Mouse (Mus musculus) myocyte (in vitro differentiated cells): Measurements from ENCODE around the gene Srsf4. TPM values are rescaled to one million over a fixed set of nuclear protein-coding genes. Genes with fewer than 3 reads are reported as not detected.

Experiments used
- H3K27me3 ChIP-seq: one replicate; pipeline ENCODE4 v1.6.1; 2011; ENCODE audit not compliant: control insufficient read depth, insufficient read depth, insufficient read length
- H3K36me3 ChIP-seq: one replicate; pipeline ENCODE4 v1.6.1; 2011; ENCODE audit not compliant: control insufficient read depth, insufficient read depth
- H3K4me2 ChIP-seq: one replicate; pipeline ENCODE4 v1.6.1; 2011; ENCODE audit warnings: low read depth, control low read depth
- H3K4me3 ChIP-seq: one replicate; pipeline ENCODE4 v1.5.1; 2011; ENCODE audit warnings: mild to moderate bottlenecking, control low read depth, moderate library complexity
- H3K79me2 ChIP-seq: one replicate; pipeline ENCODE4 v1.6.1; 2011; ENCODE audit not compliant: control insufficient read depth, insufficient read depth
- H3ac ChIP-seq: one replicate; pipeline ENCODE4 v1.6.1; 2011; ENCODE audit not compliant: control insufficient read depth, insufficient read length
- CEBPB ChIP-seq: IDR thresholded peaks from 2 replicates; pipeline ENCODE4 v1.6.1; 2011; ENCODE audit warnings: mild to moderate bottlenecking, moderate library complexity; ENCODE audit not compliant: poor library complexity, insufficient read depth, severe bottlenecking
- E2F4 ChIP-seq: IDR thresholded peaks from one replicate; pipeline ENCODE4 v1.6.1; 2011; ENCODE audit warnings: mild to moderate bottlenecking, control low read depth, moderate library complexity; ENCODE audit not compliant: insufficient read depth
- MAX ChIP-seq: IDR thresholded peaks from one replicate; pipeline ENCODE4 v1.6.1; 2011; ENCODE audit warnings: low read depth, mild to moderate bottlenecking, control low read depth
- MYOD1 ChIP-seq, 3 experiments: IDR thresholded peaks; one replicate each; pipeline ENCODE4 v1.6.1; 2011; ENCODE audit warnings: control low read depth in 2 of 3, low read depth in 2 of 3, mild to moderate bottlenecking in 2 of 3, moderate library complexity in 1 of 3; ENCODE audit not compliant: insufficient read length in 2 of 3, control insufficient read depth in 1 of 3
- MYOG ChIP-seq, 3 experiments: IDR thresholded peaks; one replicate each; pipeline ENCODE4 v1.6.1; 2011; ENCODE audit warnings: control low read depth in 2 of 3, low read depth in 2 of 3, mild to moderate bottlenecking in 2 of 3; ENCODE audit not compliant: insufficient read length in 2 of 3, control insufficient read depth in 1 of 3, insufficient read depth in 1 of 3
- POLR2A ChIP-seq: IDR thresholded peaks from one replicate; pipeline ENCODE4 v1.6.1; 2011; ENCODE audit warnings: low read depth, mild to moderate bottlenecking, control low read depth, moderate library complexity; ENCODE audit not compliant: insufficient read length
- POLR2AphosphoS2 ChIP-seq: IDR thresholded peaks from one replicate; pipeline ENCODE4 v1.6.1; 2011; ENCODE audit warnings: low read depth, control low read depth; ENCODE audit not compliant: insufficient read length
- REST ChIP-seq: IDR thresholded peaks from one replicate; pipeline ENCODE4 v1.6.1; 2011; ENCODE audit warnings: mild to moderate bottlenecking, control low read depth, moderate library complexity; ENCODE audit not compliant: insufficient read depth, insufficient read length
- SRF ChIP-seq: IDR thresholded peaks from one replicate; pipeline ENCODE4 v1.6.1; 2011; ENCODE audit warnings: low read depth; ENCODE audit not compliant: control insufficient read depth, insufficient read length
- TCF12 ChIP-seq: IDR thresholded peaks from one replicate; pipeline ENCODE4 v1.6.1; 2011; ENCODE audit warnings: mild to moderate bottlenecking, control low read depth; ENCODE audit not compliant: poor library complexity, insufficient read depth, severe bottlenecking
- TCF3 ChIP-seq: IDR thresholded peaks from one replicate; pipeline ENCODE4 v1.6.1; 2011; ENCODE audit warnings: low read depth, control low read depth; ENCODE audit not compliant: insufficient read length
- USF1 ChIP-seq: IDR thresholded peaks from one replicate; pipeline ENCODE4 v1.6.1; 2011; ENCODE audit warnings: low read depth, mild to moderate bottlenecking, control low read depth, moderate library complexity
- polyA plus RNA-seq: library from polyadenylated mRNA; unstranded; fragments of >200 nt; fragmentation: generic; extraction: Trizol; gene quantifications from one replicate; pipeline ENCODE4 v1.2.1, GENCODE M21; 2012; ENCODE audit warnings: missing spikeins

Gene Srsf4
- polyA plus RNA-seq, 1 experiment = 33.5 TPM

GRCm38 (mm10) chr4:131917010-131917555, 43.7 kb downstream of the Srsf4 start:
- Histone ChIP-seq H3K79me2 (no peaks in the 10 kb centered on the region), H3K4me2 (no peak overlapping the region), H3K27me3 (peaks cover 6% of the 10 kb centered on the region), H3K4me3 (no peak overlapping the region), H3ac (no peak overlapping the region), H3K36me3 (no peaks in the 10 kb centered on the region)
- TF ChIP-seq POLR2AphosphoS2 = no peak

GRCm38 (mm10) chr4:131918026-131918533, 44.7 kb downstream of the Srsf4 start:
- Histone ChIP-seq H3K4me2 (no peak overlapping the region), H3K36me3 (no peaks in the 10 kb centered on the region), H3K4me3 (no peak overlapping the region), H3ac (no peak overlapping the region), H3K79me2 (no peaks in the 10 kb centered on the region), H3K27me3 (peaks cover 6% of the 10 kb centered on the region)
- TF ChIP-seq MAX (no peak), MYOD1 (IDR thresholded peaks at IDR 0.05; ENCODE audit: control insufficient read depth in 1 of 3, insufficient read length in 2 of 3, low read depth in 2 of 3) (no peak), CEBPB (no peak), TCF12 (no peak), POLR2AphosphoS2 (no peak), SRF (no peak), USF1 (no peak), MYOG (IDR thresholded peaks at IDR 0.05; ENCODE audit: control insufficient read depth in 1 of 3, insufficient read depth in 1 of 3, insufficient read length in 2 of 3, low read depth in 2 of 3) (no peak), POLR2A (no peak), REST (no peak), E2F4 (no peak), TCF3 (no peak)

DNA sequence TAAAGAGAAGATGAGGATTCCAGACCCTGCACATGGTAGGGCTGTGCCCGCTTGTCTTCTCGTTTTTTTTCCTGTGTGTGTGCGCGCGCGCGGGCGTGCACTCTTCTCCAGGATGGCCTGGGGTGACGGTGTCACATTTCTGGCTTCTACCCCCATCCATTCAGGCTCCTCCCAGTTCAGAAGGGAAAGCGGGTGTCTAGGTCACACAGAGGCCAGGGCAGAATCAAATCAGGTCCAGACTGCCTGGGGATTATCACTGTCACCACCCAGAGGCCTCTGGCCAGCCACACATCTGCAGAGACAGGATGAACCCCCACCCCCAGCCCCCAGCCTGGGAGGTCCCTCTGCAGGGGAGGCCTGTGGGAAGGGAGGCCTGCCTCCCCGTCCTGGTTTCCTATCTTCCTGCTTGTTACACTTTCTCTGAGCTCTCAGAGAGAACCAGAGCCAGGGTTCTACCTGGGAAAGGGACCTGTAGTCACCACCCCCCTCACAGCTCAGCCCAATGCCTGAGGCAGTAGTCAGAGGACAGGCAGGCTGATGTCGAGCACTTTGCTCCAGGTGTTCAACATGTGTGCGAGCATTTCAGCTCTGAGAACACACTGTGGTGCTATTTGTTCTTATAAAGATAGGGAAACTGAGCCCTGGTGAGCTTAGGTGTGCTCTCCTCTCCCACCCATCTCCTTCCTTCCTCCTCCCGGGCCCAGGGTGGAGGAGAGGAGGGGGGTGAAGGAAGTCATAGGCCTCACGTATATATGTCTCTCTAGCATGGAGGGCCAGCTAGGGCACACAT, 45.5 kb downstream of the Srsf4 start:
- H3K79me2 ChIP-seq = no peaks in the 10 kb centered on the region
- H3K36me3 ChIP-seq = no peaks in the 10 kb centered on the region
- peaks cover 6% of the 10 kb centered on the region for H3K27me3 ChIP-seq
- H3ac ChIP-seq = no peak overlapping the region
- TF ChIP-seq MYOD1 (IDR thresholded peaks at IDR 0.05; ENCODE audit: control insufficient read depth in 1 of 3, insufficient read length in 2 of 3, low read depth in 2 of 3) (no peak), E2F4 (no peak), POLR2A (no peak)
- no peak overlapping the region for H3K4me3 ChIP-seq
- no peak overlapping the region for H3K4me2 ChIP-seq

GRCm38 (mm10) chr4:131919506-131920140, 46.2 kb downstream of the Srsf4 start:
- no peak for TF ChIP-seq USF1
- no peak overlapping the region for H3K4me2 ChIP-seq
- H3K27me3 ChIP-seq = peaks cover 6% of the 10 kb centered on the region
- no peak overlapping the region for H3K4me3 ChIP-seq
- H3K79me2 ChIP-seq = no peaks in the 10 kb centered on the region
- H3K36me3 ChIP-seq = no peaks in the 10 kb centered on the region
- H3ac ChIP-seq = no peak overlapping the region

DNA sequence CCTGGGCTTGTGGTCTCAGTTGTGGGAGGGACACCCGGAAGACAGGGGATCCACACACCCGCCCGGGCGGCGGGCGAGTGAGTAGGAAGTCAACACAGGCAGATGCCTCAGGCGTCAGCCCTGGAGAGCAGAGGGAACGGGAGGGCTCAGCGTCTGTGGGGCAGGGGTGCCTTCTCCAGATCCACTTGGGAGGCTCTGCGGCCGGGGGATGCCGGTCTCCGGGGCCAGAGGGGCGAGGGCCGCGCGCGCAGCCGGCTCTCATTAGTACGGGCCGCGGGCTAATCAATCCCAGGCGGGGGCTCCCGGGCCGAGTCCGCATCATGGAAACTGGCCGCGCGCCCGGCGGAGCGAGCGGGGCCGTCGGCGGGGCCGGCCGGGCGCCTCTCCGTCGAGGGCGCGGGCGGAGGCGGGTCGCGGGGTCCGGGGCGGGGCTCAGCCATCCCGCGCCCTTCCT, 46.8 kb downstream of the Srsf4 start:
- H3K79me2 ChIP-seq = no peaks in the 10 kb centered on the region
- no peak overlapping the region for H3K4me3 ChIP-seq
- H3K36me3 ChIP-seq = no peaks in the 10 kb centered on the region
- no peak overlapping the region for H3K4me2 ChIP-seq
- no peak overlapping the region for H3ac ChIP-seq
- peaks cover 6% of the 10 kb centered on the region for H3K27me3 ChIP-seq
- TF ChIP-seq MYOD1 (IDR thresholded peaks at IDR 0.05; ENCODE audit: control insufficient read depth in 1 of 3, insufficient read length in 2 of 3, low read depth in 2 of 3) (no peak), TCF3 (no peak), TCF12 (no peak), REST (no peak), POLR2AphosphoS2 (no peak), E2F4 (no peak), SRF (no peak), CEBPB (no peak), MAX (no peak)
